Comparison of ENCODE assay signal across 19 mouse cellular contexts in genomic region chr10:7748752-7749151, GRCm38 (mm10). TPM values are rescaled to one million over a fixed set of nuclear protein-coding genes. Genes with fewer than 3 reads are reported as not detected.
DNase-seq lines count a peak whose midpoint lies in the region; ATAC-seq and TF ChIP-seq lines count a peak whose summit lies in the region.
"Had no signal": no experiment of that assay in that cellular context is flagged by ENCODE, and none has a peak within 500 bp of the region (broad histone marks: within the 10 kb centered on the region; RNA-seq: fewer than 3 reads in every experiment).

No protein-coding gene starts in this region.

- H3K9ac ChIP-seq in liver, embryonic 13.5 days: no peak overlapping the region
- no peak overlapping the region for H3K9ac ChIP-seq in liver, embryonic 12.5 days
- H3K9ac ChIP-seq in forebrain, embryonic 15.5 days (replicated peaks): no peak overlapping the region

- peaks cover 67% of the 10 kb centered on the region for H3K36me3 ChIP-seq in liver, embryonic 13.5 days
- peaks cover 70% of the 10 kb centered on the region for H3K36me3 ChIP-seq in liver, embryonic 12.5 days
- peaks cover 76% of the 10 kb centered on the region for H3K36me3 ChIP-seq in G1E (replicated peaks)
- peaks cover 63% of the 10 kb centered on the region for H3K36me3 ChIP-seq in forebrain, embryonic 15.5 days

- DNase-seq in liver, embryonic 13.5 days: no peak
- no peak for DNase-seq in G1E (ENCODE audit: low spot score)
- DNase-seq: adrenal gland, adult 2 months; adrenal gland, adult 8-10 months; adrenal gland, postnatal 10 days; adrenal gland, postnatal 14 days; adrenal gland, postnatal 25 days; adrenal gland, postnatal 36 days; B cell, adult 2 months; cerebellum, adult 11 months; cerebellum, adult 11-12 months; cerebellum, adult 18-20 months; cerebellum, adult 2 months had no signal

- 61% methylated on average over 6 of the region's 6 CpGs for WGBS in liver, embryonic 13.5 days (ENCODE audit: insufficient replicate concordance)
- 60% methylated on average over 6 of the region's 6 CpGs for WGBS in liver, embryonic 12.5 days (ENCODE audit: insufficient replicate concordance)
- WGBS in forebrain, embryonic 15.5 days: 94% methylated on average over 6 of the region's 6 CpGs

- no peak overlapping the region for H3K27ac ChIP-seq in liver, embryonic 13.5 days
- H3K27ac ChIP-seq in liver, embryonic 12.5 days: no peak overlapping the region
- H3K27ac ChIP-seq in forebrain, embryonic 15.5 days (replicated peaks): no peak overlapping the region

- no peaks in the 10 kb centered on the region for H3K27me3 ChIP-seq in liver, embryonic 13.5 days
- no peaks in the 10 kb centered on the region for H3K27me3 ChIP-seq in liver, embryonic 12.5 days (replicated peaks)
- H3K27me3 ChIP-seq in G1E (ENCODE audit: insufficient read depth, low read length): no peaks in the 10 kb centered on the region
- no peaks in the 10 kb centered on the region for H3K27me3 ChIP-seq in forebrain, embryonic 15.5 days
- H3K27me3 ChIP-seq: CH12.LX, Patski had no signal

- no peaks in the 10 kb centered on the region for H3K9me3 ChIP-seq in liver, embryonic 13.5 days (replicated peaks)
- no peaks in the 10 kb centered on the region for H3K9me3 ChIP-seq in liver, embryonic 12.5 days (replicated peaks)
- H3K9me3 ChIP-seq in G1E (replicated peaks): no peaks in the 10 kb centered on the region
- no peaks in the 10 kb centered on the region for H3K9me3 ChIP-seq in forebrain, embryonic 15.5 days

- H3K4me2 ChIP-seq in liver, embryonic 13.5 days: no peak overlapping the region
- no peak overlapping the region for H3K4me2 ChIP-seq in liver, embryonic 12.5 days
- H3K4me2 ChIP-seq in forebrain, embryonic 15.5 days (replicated peaks): no peak overlapping the region

- H3K4me3 ChIP-seq in liver, embryonic 13.5 days (replicated peaks): no peak overlapping the region
- H3K4me3 ChIP-seq in liver, embryonic 12.5 days: no peak overlapping the region
- H3K4me3 ChIP-seq in G1E (ENCODE audit: low read depth, low read length): peak overlapping the region; percentile 25; the same call in 1 of the 2 replicates
- H3K4me3 ChIP-seq in forebrain, embryonic 15.5 days: no peak overlapping the region

- no peaks in the 10 kb centered on the region for H3K4me1 ChIP-seq in liver, embryonic 13.5 days (replicated peaks)
- H3K4me1 ChIP-seq in liver, embryonic 12.5 days: peaks cover 4% of the 10 kb centered on the region; the same call in 1 of the 2 replicates
- H3K4me1 ChIP-seq in G1E (ENCODE audit: insufficient read depth, low read depth, low read length): peaks cover 23% of the 10 kb centered on the region
- H3K4me1 ChIP-seq in forebrain, embryonic 15.5 days: no peaks in the 10 kb centered on the region

- ATAC-seq in liver, embryonic 13.5 days (ENCODE audit: low read depth): peak; percentile 26; the same call in 1 of the 2 replicates
- ATAC-seq in liver, embryonic 12.5 days: no peak
- ATAC-seq in G1E (ENCODE audit: extremely low read depth, insufficient number of reproducible peaks, low FRiP score, poor library complexity, severe bottlenecking): peak; percentile 84
- ATAC-seq in forebrain, embryonic 15.5 days (replicated peaks): no peak
- ATAC-seq: activated CD4-positive, CD25-positive, alpha-beta regulatory T cell, adult 4 months; CD4-positive, CD25-positive, alpha-beta regulatory T cell, adult 4 months; Patski had no signal

- no peak for TF ChIP-seq CTCF in G1E (IDR thresholded peaks at IDR 0.05; ENCODE audit: low read depth, low read length)

RNA-seq across cellular contexts. Expression of gene Katna1, which starts 23.0 kb away (rescaled TPM):
- polyA plus RNA-seq in liver, embryonic 13.5 days (2015; fragmentation: Nextera tagmentation; extraction: Ambion mirVana): 33.9 and 43.6 TPM in 2 replicates
- 41.1 and 42.1 TPM in 2 replicates for polyA plus RNA-seq in liver, embryonic 12.5 days (2016; fragmentation: Nextera tagmentation; extraction: Ambion mirVana)
- 33.7 and 45.1 TPM in 2 replicates for total RNA-seq in G1E (2014; fragmentation: Nextera tagmentation)
- 55.6 and 57.0 TPM in 2 replicates for total RNA-seq in G1E (2017)
- polyA plus RNA-seq in G1E (2012): 1.6 and 2.7 TPM in 2 replicates
- polyA plus RNA-seq in forebrain, embryonic 15.5 days (2015; fragmentation: Nextera tagmentation; extraction: Ambion mirVana): 41.8 and 42.5 TPM in 2 replicates

RNA-seq across cellular contexts. Expression of gene Ginm1, which starts 43.9 kb away (rescaled TPM):
- polyA plus RNA-seq in liver, embryonic 13.5 days (2015; fragmentation: Nextera tagmentation; extraction: Ambion mirVana): 31.7 and 36.3 TPM in 2 replicates
- 32.5 and 33.1 TPM in 2 replicates for polyA plus RNA-seq in liver, embryonic 12.5 days (2016; fragmentation: Nextera tagmentation; extraction: Ambion mirVana)
- total RNA-seq in G1E (2014; fragmentation: Nextera tagmentation) (26.6 and 31.5 TPM in 2 replicates), G1E (2017) (30.1 and 30.5 TPM in 2 replicates)
- polyA plus RNA-seq in G1E (2012): 6.6 and 7.8 TPM in 2 replicates
- 47.1 and 50.0 TPM in 2 replicates for polyA plus RNA-seq in forebrain, embryonic 15.5 days (2015; fragmentation: Nextera tagmentation; extraction: Ambion mirVana)

RNA-seq across cellular contexts. Expression of gene Ppil4, which starts 43.9 kb away (rescaled TPM):
- polyA plus RNA-seq in liver, embryonic 13.5 days (2015; fragmentation: Nextera tagmentation; extraction: Ambion mirVana): 26.0 and 29.8 TPM in 2 replicates
- polyA plus RNA-seq in liver, embryonic 12.5 days (2016; fragmentation: Nextera tagmentation; extraction: Ambion mirVana): 34.6 and 35.1 TPM in 2 replicates
- total RNA-seq in G1E (2014; fragmentation: Nextera tagmentation): 62.1 and 73.9 TPM in 2 replicates
- 78.9 and 97.7 TPM in 2 replicates for total RNA-seq in G1E (2017)
- polyA plus RNA-seq in G1E (2012): 2.7 and 7.3 TPM in 2 replicates
- polyA plus RNA-seq in forebrain, embryonic 15.5 days (2015; fragmentation: Nextera tagmentation; extraction: Ambion mirVana): 53.4 and 58.2 TPM in 2 replicates

Comparison
In these comparisons a context has a peak if more than half of its experiments do, and no peak if none do; other contexts are left out.
1. ATAC-seq: peak in liver, embryonic 13.5 days (single experiment) and G1E (single experiment); none in liver, embryonic 12.5 days (single experiment) and forebrain, embryonic 15.5 days (single experiment).